Mouse (Mus musculus): Measurements from ENCODE around the gene Ndufs7.
"Not testable (repeated sequence)": the region's sequence is repeated elsewhere in the genome, so short reads cannot be mapped to it uniquely, and the experiment has no call there.

The Ndufs7 gene

GRCm38 (mm10) chr10:80242607-80243006 is 6.3 kb upstream of the Ndufs7 start:
- no peak for DNase-seq (ENCODE audit: low spot score)

GRCm38 (mm10) chr10:80244791-80245399 is 4.0 kb upstream of the Ndufs7 start:
- peak; percentile 69 for DNase-seq (ENCODE audit: low spot score)

- peak; percentile 88 for DNase-seq (ENCODE audit: low spot score)
Observed at GRCm38 (mm10) chr10:80245600-80245999, 3.3 kb upstream of the Ndufs7 start.

- DNase-seq (ENCODE audit: low spot score), result peak; percentile 76
Observed at GRCm38 (mm10) chr10:80247849-80248248, 1.1 kb upstream of the Ndufs7 start.

GRCm38 (mm10) chr10:80248437-80248836 is 484 bp upstream of the Ndufs7 start:
- DNase-seq (ENCODE audit: low spot score), result not testable (repeated sequence)

GRCm38 (mm10) chr10:80250059-80250458 is 1.1 kb downstream of the Ndufs7 start:
- no peak for DNase-seq (ENCODE audit: low spot score)

- no peak for DNase-seq (ENCODE audit: low spot score)
Observed at GRCm38 (mm10) chr10:80250573-80250972, 1.7 kb downstream of the Ndufs7 start.

GRCm38 (mm10) chr10:80252011-80252410 is 3.1 kb downstream of the Ndufs7 start:
- DNase-seq (ENCODE audit: low spot score), result no peak

- no peak for DNase-seq (ENCODE audit: low spot score)
Observed at GRCm38 (mm10) chr10:80252493-80253274, 3.8 kb downstream of the Ndufs7 start.

- no peak for DNase-seq (ENCODE audit: low spot score)
Observed at GRCm38 (mm10) chr10:80253551-80253950, 4.6 kb downstream of the Ndufs7 start.

- no peak for DNase-seq (ENCODE audit: low spot score)
Observed at GRCm38 (mm10) chr10:80254331-80255297, 5.7 kb downstream of the Ndufs7 start.

- DNase-seq (ENCODE audit: low spot score), result peak; percentile 83
Observed at GRCm38 (mm10) chr10:80255881-80256535, 7.1 kb downstream of the Ndufs7 start.

GRCm38 (mm10) chr10:80257936-80258335 is 9.0 kb downstream of the Ndufs7 start:
- no peak for DNase-seq (ENCODE audit: low spot score)

GRCm38 (mm10) chr10:80258752-80259462 is 10.0 kb downstream of the Ndufs7 start:
- no peak for DNase-seq (ENCODE audit: low spot score)

- no peak for DNase-seq (ENCODE audit: low spot score)
Observed at GRCm38 (mm10) chr10:80259463-80259805, 10.5 kb downstream of the Ndufs7 start.

GRCm38 (mm10) chr10:80259861-80260641 is 11.1 kb downstream of the Ndufs7 start:
- peak; percentile 79 for DNase-seq (ENCODE audit: low spot score)

GRCm38 (mm10) chr10:80260642-80261584 is 12.0 kb downstream of the Ndufs7 start, which contains the start of the genes Gamt and Dazap1:
Gene Gamt, minus strand, starts transcription at chr10:80261012.
Gene Dazap1, plus strand, starts transcription at chr10:80261486.
- DNase-seq (ENCODE audit: low spot score), result peak; percentile 92

- peak; percentile 95 for DNase-seq (ENCODE audit: low spot score)
Observed at GRCm38 (mm10) chr10:80261585-80261968, 12.7 kb downstream of the Ndufs7 start.

GRCm38 (mm10) chr10:80262169-80262568 is 13.2 kb downstream of the Ndufs7 start:
- DNase-seq (ENCODE audit: low spot score), result no peak

Measured in MN1 (cell line).